Mouse (Mus musculus) adrenal gland, postnatal 36 days (tissue): ENCODE data around the gene Tcf7l1. TPM values are rescaled to one million over a fixed set of nuclear protein-coding genes. Genes with fewer than 3 reads are reported as not detected.
A peak's percentile ranks its signal among the peaks of the same experiment; 100 is the strongest.

ENCODE experiments used
- DNase-seq, 2 experiments: peaks; one replicate each; pipeline ENCODE4 v3.0.0; 2021; ENCODE audit warnings: mixed read lengths in 1 of 2
- total RNA-seq, 2 experiments: library from RNA; stranded (reverse); gene quantifications; 2 replicates each; pipeline ENCODE4 v1.2.3; 2021

The Tcf7l1 gene
- total RNA-seq, 2 experiments from 2014 or later: 12.3 to 14.7 TPM

- no peak for DNase-seq
Measured at GRCm38 (mm10) chr6:72745781-72746180, 43.3 kb downstream of the Tcf7l1 start.

DNA sequence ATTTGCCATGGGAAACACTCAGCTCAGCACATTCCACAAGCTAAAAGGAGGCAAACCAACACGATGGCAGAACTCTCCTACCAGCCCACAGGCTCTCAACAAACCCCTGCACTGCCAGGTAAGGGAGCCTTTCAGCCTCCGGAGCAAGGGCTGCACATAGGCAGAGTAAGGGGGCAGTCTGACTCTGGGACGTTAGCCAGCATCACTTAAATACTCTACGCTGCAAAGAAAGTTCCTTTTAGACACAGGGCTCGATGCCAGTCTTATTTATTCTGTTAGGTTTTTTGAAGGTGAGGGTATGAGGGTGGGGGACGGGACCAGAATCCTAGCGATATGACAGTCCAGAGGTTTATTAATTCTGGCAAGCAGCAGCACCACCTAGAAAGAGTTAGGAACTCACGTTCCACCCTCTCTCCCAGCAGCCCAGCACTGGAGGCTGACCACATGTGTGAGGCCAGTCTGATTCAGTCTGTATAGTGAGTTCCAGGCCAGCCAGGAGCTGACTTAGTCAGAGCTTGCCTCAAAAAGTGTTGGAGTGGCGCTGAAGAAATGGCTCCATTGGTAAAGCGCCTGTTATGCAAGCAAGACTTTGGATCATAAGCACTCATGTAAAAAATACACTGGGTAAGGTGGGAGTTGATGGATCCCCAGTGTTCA is 44.8 kb downstream of the Tcf7l1 start:
- no peak for DNase-seq

DNA sequence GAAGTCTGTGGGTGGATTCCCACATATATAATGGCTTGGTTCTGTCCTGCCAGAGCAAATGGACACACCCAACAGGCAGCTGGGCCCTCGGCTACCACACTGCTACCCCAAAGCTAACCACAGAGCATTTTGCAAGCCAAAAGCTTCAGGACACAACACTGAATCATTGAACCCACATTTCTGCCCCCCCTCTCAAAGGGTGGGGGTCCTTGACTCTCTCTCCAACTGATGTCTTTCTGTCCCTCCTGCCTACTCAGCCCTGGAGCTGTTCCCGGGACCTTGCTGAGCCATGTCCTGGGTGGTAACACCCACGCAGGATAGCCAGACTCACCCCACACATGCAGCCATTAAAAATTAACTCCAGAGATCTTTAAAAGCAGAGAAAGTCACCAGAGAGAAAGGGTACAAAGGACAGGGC is 45.4 kb downstream of the Tcf7l1 start:
- peak in 1 of 2 experiments; percentile 32 for DNase-seq

DNA sequence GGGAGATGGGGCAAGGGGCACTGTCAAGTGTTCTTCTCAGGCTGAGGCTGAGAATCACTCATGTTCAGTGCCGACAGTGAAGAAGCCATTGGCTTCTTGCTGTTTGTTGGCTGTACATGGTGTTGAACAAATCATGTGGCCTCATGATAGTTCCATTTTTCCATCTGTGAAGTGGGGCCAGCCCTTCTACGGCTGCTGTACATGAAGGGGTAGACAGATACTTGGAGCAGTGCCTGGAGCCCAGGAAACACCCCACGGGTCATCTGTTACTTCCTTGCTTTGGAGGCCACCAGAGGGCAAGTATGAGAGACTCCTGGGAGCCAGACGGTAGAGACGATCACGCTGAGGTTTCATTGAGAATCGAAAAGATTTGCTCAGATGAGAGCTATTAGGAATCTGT is 46.7 kb downstream of the Tcf7l1 start:
- no peak for DNase-seq

DNA sequence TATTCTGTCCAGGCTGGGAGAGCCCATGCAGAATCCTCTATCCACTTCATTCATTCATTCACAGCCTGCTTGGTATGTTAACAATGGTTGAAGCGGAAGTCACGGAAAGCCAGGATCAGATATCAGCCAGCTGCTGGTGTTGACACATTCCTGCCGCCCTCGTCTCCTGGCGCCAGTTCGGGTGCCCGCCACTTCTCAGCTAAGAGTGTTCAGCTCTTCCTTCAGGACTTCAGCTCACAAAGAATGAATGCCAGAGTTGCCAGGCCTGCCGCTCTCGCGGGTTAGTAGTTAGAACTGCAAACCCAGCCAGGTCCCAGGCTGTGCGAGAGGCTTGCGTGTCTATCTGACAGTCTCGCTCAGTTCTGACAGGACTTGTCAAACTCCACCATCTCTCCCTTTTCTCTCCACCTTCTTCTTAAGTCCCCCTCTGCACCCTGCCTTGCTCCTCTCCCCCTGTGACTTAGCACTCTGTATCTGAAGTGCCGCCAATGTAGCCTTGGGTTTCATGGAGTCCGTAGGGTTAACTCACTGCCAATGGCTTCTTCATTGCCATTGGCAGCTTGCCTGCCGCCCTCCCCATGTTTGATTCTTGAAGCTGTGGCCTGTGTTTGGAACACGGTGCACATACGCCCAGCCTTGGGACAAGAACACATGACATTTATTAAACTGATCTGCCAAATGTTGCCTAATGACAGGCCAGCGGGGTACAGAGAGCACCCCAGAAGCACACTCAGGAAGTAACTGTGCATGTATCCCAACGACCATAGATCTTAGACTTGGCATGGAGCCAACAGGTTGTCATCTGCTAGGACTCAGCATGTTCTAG is 48.2 kb downstream of the Tcf7l1 start:
- peak; percentile 24 to 71 for DNase-seq

GRCm38 (mm10) chr6:72736872-72737271 is 52.2 kb downstream of the Tcf7l1 start:
- DNase-seq: no peak

DNA sequence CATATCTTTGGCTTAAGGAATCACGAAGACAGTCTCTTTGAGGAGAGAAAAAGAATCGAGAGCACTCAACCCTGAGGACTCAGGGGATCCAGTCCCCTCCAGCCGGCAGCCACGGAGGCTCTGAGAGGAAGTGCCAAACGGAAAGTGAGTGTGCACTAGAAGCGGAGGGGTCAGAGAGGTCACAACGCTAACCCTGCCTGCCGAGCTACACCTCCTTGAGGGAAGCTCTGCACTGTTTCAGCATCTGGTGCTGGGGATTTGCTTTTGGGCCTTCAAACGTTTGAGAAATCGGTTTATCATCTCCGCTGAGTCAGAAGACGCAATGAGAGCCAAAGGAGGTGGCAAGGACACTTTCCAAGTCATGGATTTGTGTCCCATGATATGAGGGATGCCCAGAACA is 53.8 kb downstream of the Tcf7l1 start:
- peak; percentile 45 to 48 for DNase-seq

DNA sequence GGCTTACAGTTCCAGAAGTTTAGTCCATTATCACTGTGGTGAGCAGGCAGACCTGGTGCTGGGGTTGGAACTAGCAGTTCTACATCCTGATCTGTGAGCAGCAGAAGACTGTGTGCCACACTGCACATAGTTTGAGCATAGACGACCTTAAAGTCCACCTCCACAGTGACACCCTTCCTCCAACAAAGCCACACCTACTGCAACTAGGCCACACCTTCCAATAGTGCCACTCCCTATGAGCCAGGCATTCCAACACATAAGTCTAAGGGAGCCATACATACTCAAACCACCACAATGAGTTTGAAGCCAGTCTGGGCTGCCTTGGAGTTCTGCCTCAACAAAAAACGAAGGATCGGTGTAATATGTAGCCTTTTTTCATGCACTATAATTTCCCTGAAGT is 55.7 kb downstream of the Tcf7l1 start:
- DNase-seq: no peak

DNA sequence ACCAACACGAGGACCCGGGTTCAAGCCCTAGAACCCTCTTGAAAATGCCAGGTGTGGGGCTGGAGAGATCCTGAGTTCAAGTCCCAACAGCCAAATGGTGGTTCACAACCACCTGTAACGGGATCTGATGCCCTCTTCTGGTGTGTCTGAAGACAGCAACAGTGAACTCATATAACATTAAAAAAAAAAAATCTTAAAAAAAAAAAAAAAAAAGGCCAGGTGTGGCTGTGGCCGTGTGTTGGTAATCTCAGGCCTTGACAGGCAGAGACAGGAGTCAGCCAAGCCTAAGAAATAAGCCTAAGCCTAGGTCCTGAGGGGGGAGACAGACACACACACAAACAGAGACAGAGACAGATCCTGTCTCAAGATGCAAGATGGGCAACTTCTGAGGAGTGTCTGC is 56.9 kb downstream of the Tcf7l1 start:
- DNase-seq: no peak

- DNase-seq: no peak
Measured at GRCm38 (mm10) chr6:72730560-72730849, 58.5 kb downstream of the Tcf7l1 start.

DNA sequence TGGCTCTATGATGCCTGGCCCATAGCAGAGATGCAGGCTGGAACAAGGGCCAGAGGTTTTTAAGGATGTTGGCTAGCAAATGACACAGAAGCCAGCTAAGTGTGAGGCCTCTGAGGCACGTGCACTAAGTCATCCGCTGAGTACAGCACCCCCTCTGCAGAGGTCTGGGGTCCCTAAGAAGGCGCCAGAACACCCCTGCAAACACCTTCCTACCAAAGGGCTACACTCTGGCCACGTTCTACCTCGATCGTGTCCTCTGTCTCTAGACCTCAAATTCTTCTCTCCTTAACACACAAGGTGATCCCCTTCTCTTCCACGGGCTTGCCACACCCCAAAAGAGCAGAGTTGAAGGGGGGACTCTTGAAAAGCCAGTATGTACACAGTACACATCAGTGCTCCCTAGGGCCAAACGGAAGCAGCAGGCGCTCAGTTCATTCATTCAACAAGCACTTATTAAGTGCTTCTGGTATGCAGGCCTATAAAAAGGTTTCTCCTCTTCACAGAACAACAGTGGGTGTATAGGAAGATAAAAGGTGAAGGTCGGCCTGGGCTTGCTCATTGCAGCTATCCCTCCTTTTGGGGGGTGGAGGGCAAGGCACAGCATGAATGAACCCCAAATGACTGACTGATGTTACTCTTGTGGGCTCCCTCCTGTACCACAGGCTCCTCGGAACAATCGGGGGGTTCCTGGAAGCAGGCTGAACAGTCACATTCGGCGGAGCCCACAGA is 59.1 kb downstream of the Tcf7l1 start:
- DNase-seq: no peak

GRCm38 (mm10) chr6:72727826-72728225 is 61.2 kb downstream of the Tcf7l1 start:
- no peak for DNase-seq

- no peak for DNase-seq
Measured at GRCm38 (mm10) chr6:72724494-72725180, 64.4 kb downstream of the Tcf7l1 start.

GRCm38 (mm10) chr6:72723731-72724385 is 65.2 kb downstream of the Tcf7l1 start:
- DNase-seq: no peak

- DNase-seq: no peak
Measured at GRCm38 (mm10) chr6:72723143-72723542, 65.9 kb downstream of the Tcf7l1 start.

GRCm38 (mm10) chr6:72720852-72721251 is 68.2 kb downstream of the Tcf7l1 start:
- no peak for DNase-seq

- DNase-seq: peak; percentile 31 to 49
Measured at GRCm38 (mm10) chr6:72714726-72715125, 74.3 kb downstream of the Tcf7l1 start.

DNA sequence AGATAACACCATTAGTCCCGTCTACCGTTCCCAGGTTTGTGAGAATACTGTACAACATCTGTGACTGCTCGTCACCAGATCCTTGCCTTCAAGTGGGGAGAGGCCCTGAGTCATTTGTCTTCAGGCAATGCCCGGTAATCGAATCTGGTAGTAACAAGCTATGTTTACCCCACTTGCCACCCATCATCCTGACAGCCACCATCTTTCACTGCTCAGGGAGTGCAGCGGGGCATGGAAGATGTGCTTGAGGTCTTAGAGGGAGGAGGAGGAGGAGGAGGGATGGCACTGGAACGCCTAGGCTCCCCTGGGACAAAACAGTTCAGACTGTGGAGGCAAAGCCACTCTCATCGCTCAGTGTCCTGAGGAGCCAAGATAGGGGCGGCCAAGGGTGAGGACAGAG is 74.8 kb downstream of the Tcf7l1 start:
- DNase-seq: no peak

DNA sequence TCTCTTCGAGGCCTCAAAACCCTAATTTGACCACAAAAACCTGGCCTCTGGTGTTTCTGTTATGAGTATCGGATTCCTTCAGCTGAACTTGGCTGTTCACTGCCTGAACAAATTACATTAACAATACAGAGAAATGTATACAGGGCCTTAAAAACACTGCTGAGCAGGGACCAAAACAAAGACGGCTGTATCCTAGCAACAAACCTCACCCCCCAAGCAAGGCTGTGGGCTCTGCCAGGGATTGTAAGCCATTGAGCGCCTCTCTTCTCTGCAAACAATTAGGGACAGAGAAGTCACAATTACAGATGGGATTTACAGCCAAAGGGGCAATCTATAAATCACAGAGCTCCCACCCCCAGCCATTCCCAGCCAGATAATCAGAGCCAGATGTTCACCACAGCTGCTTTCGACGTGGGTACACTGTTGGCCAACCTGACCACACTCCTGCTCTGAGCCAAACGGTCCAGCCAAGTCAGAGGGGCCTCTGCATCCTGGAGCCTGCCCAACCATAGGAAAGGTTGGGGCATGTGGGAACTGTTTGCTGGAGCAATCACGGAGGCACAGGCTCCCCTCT is 77.5 kb downstream of the Tcf7l1 start:
- DNase-seq: no peak

DNA sequence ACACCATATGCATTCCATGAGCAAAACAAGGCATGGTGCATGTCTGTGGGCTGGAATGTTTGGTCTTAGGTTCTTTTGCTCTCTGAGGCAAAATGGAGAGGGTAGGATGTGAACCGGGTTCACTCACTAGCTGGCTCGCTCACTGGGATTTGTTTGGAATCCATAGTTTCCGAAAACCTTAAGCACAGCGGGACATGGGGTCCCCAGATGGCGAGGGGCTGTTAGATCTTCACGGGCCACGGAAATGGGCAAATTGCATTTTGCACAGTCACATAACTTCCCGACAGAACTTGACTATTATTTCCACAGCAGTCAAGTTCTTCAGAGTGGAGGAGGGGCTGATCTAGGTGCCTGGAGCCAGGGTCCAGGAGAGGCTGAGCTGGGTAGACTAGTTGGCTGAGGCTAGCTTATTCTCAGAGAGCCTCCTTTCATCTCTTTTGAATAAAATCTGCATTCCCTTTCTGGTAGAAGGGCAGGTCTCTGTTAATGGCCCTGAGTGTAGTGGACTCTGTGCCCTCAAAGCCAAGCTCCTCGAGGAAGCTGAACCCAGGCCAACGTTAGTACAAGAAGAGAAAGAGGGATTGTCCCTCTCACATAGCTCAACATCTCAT is 78.1 kb downstream of the Tcf7l1 start:
- no peak for DNase-seq

GRCm38 (mm10) chr6:72699467-72700126 is 89.5 kb downstream of the Tcf7l1 start:
- no peak for DNase-seq
